Mouse (Mus musculus): Measurements from ENCODE around the gene Cdc42ep2.
"Not testable (repeated sequence)": the region's sequence is repeated elsewhere in the genome, so short reads cannot be mapped to it uniquely, and the experiment has no call there.

Gene Cdc42ep2

GRCm38 (mm10) chr19:5911430-5912102 is 13.1 kb downstream of the Cdc42ep2 start:
- no peak for DNase-seq

- no peak for DNase-seq
Observed at GRCm38 (mm10) chr19:5910221-5910620, 14.4 kb downstream of the Cdc42ep2 start.

DNA sequence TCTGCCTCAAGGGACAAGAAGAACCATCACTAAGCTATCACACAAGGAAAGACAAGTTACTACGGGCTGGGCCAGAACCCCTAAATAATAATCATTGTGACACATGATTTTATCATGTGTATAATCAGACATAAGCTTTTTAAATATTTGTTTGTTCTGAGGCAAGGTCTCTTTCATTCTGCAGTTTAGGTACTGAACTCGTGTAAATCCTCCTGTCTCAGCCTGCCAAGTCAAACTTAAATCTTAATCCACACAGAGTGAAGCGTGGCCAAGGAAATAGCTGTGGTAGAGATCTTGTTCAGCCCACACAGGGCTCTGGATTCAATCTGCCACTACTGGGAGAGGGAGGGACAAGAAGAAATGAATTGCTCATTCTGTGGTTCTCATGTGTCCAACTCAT is 17.3 kb downstream of the Cdc42ep2 start:
- DNase-seq = no peak

DNA sequence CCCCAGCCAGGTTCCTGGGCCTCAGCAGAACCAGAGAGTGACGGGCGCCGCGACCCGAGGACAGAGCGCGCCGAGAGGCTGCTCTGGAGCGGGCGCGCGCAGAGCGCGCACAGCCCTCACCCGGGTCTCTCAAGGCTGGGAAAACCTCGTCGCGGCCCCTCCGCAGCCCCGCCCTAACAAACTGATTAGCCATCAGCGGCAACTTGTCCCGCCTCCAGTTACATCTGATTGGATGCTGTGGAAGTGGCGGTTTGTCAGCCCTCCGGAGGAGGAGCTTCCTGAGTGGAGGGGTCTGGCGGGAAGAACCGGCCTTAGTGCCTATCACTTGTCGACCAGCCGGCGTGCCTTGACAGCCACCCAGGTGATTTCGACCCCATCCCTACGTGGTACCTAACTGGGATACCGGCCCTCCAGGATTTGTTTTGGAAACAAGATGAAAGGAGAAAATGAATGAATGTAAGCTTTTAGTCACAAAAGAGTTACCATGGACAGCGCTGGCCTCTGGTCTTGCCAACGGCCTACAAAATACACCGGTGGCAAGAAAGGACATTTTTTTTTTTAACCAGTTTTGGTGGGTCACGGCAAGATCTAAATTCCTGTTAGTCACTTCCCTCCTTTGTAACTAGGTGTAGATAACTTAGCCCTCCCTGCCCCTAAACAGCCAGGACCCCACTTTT is 30.5 kb downstream of the Cdc42ep2 start, which contains the start of gene Tigd3:
Tigd3 (minus strand) TSS at position 148 of the 677 bp plus-strand sequence.
- DNase-seq = peak; percentile 96

- peak; percentile 49 for DNase-seq
Observed at GRCm38 (mm10) chr19:5893282-5894001, 31.2 kb downstream of the Cdc42ep2 start.

GRCm38 (mm10) chr19:5892735-5893134 is 31.9 kb downstream of the Cdc42ep2 start:
- no peak for DNase-seq

DNA sequence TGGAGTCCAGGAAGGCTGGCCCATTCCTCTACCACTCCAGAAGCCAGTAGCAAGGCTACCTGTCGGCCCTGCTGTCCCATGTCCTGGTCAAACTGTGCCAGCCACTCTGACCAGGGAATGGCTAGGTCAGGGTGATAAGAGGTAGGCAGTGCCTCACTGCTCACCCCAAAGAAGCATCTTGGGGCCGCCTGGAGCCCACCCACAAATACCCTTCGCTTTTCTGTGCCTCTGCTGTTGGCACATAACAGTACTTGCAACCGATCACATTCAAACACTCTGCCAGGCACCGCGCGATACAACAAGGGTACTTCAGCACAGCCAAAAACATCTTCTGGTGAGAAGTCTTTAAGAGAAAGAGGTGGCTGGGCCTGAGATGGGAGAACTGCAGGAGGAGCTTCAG is 32.4 kb downstream of the Cdc42ep2 start:
- no peak for DNase-seq

- no peak for DNase-seq
Observed at GRCm38 (mm10) chr19:5891521-5892258, 32.9 kb downstream of the Cdc42ep2 start.

DNA sequence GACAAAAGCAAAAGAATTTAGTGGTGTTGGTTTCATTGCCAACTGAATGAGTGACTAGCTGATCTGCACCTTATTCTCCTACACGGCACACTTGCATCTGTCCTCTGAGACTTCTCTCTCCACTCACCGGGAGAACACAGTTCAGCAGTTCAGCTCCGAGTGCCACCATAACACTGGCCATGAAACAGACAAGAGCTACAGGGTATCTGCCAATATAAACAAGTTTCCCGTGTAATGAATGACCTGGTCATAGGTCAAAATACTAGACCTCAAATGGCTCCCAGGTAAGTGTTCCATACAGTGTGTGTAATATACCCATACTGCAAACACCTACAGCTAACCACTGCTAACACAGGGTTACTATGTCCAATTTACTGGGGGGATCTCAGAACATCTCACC is 35.4 kb downstream of the Cdc42ep2 start:
- DNase-seq = no peak

DNA sequence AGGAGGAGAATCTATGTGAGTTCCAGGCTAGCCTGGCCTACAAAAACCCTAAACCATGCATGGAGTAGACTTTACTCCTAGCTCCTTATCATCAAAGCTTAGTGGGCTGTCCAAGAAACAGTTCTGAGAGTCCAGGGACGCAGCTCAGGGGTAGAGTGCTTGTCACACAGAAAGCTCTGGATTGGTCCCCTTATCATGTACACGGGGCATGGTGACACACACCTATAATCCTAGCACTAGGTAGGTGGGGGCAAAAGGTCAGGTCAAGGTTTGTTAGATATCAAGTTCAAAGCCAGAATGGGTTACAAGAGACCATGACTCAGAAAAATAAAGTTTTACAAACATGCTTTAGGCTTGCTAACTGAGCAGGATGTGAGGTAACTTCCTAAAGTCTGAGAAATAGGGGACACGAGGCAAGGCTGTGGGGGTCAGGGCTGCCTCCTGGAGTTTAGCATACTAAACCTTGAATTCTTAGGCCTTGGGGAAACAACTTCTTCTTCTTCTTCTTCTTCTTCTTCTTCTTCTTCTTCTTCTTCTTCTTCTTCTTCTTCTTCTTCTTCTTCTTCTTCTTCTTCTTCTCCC is 37.3 kb downstream of the Cdc42ep2 start:
- no peak for DNase-seq

GRCm38 (mm10) chr19:5885838-5886237 is 38.8 kb downstream of the Cdc42ep2 start:
- DNase-seq = no peak

- DNase-seq = no peak
Observed at GRCm38 (mm10) chr19:5883935-5884334, 40.7 kb downstream of the Cdc42ep2 start.

DNA sequence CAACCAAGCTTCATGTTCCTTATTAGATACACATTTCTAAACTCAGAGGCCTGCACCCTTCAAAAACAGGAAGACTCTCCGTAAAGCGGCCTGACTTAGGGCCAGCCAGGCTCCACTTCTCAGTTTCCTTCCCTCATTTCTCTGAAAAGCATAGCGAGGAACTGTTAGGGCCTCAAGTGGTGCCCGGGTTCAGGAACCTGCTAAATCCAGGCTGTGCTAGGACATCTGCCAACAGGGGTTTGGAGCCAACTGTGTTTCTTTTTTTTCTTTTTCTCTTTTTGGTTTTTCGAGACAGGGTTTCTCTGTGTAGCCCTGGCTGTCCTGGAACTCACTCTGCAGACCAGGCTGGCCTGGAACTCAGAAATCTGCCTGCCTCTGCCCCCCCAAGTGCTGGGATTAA is 42.5 kb downstream of the Cdc42ep2 start:
- not testable (repeated sequence) for DNase-seq

GRCm38 (mm10) chr19:5881155-5881554 is 43.5 kb downstream of the Cdc42ep2 start:
- DNase-seq = no peak

GRCm38 (mm10) chr19:5879735-5880134 is 44.9 kb downstream of the Cdc42ep2 start:
- no peak for DNase-seq

DNA sequence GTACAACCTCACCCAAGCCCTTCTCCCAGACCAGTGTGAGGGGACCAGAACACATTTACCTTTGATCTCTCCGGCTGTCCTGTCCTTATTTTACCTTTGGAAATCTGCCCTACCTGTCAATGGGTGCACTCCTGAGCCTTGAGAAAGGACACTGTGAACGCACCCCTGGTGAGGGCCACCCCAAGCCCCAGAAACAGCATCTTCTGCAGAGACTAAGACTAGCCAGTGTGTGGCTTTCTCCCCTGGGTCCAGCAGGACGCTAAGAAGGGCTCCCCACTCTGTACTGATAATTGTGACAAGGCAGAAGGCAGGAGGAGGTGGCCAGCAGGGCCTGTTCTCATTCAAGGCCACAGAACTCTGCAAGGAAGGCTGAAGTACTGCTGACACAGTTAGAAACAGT is 45.7 kb downstream of the Cdc42ep2 start:
- no peak for DNase-seq

DNA sequence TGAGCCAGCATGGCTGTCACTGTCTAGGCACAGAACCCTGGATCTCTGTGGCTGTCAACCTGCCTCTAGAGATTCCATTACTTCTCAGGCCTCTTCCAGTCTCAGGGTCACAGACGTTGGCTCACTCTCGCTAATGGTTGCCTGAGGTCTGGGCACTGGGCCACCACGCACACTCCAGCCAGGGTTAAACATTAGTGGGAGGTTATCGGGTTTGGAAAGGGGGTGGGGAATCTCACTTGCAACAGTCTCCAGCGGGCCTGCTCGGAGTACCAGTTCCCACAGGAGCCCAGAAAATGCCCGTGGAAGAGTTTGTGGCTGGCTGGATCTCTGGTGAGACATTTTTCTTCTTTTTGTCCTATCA is 46.3 kb downstream of the Cdc42ep2 start:
- DNase-seq = no peak

DNA sequence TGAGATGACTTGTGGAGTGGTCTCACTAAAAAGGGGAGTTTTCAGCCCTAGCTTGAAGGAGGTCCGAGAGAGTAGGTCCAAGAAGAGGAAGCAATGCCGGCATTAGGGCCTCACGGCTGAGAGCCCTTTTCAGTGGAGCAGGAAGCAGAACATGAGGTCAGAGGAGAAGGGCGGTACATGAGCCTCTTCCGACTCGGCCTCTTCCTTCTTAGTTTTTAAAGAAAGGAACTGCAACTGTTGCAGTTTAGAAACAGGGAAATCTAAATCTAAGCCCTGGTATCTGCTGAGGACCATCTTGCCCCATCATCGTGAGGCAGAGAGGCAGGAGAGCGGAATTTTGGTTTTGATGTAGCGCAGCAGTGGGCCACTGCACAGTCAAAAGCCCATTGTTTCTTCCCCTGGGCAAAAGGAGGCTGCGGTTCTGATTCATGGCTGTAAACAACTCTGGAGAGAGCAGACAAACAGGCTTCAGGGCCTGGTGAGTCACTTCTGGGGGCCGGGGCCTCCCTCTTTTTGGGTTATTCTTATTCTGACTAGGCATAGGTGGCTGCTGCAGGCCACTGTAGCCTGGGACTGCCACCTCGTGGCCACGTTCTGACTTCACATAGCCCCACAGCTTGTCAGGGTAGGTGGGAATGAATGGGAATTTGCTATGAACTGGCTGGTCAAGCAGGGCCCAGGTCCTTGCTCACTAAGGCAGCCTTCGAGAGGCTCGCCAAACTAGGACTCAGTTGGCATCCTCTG is 46.8 kb downstream of the Cdc42ep2 start, which contains the start of gene Slc25a45:
Slc25a45 (plus strand) TSS at position 191 of the 744 bp plus-strand sequence.
- peak; percentile 80 for DNase-seq

GRCm38 (mm10) chr19:5874969-5875480 is 49.6 kb downstream of the Cdc42ep2 start, which contains the start of gene Frmd8:
Gene Frmd8 (minus strand): TSS chr19:5875274.
- peak; percentile 95 for DNase-seq

- DNase-seq = no peak
Observed at GRCm38 (mm10) chr19:5874391-5874968, 50.1 kb downstream of the Cdc42ep2 start.

- no peak for DNase-seq
Observed at GRCm38 (mm10) chr19:5872931-5873556, 51.6 kb downstream of the Cdc42ep2 start.
